Mouse (Mus musculus) cerebellum, postnatal 10 days (tissue): Measurements from ENCODE around the gene Tmem254b.
"Not testable (repeated sequence)": the region's sequence is repeated elsewhere in the genome, so short reads cannot be mapped to it uniquely, and the experiment has no call there.

Source experiments
- DNase-seq, 2 experiments: peaks; one replicate each; pipeline ENCODE4 v3.0.0; 2021; ENCODE audit warnings: mixed read lengths in 2 of 2

The Tmem254b gene

GRCm38 (mm10) chr14:26206926-26207247 lies at the start of gene Tmem254b:
TSS of gene Tmem254b (minus strand) at chr14:26207041.
- not testable (repeated sequence) for DNase-seq

DNA sequence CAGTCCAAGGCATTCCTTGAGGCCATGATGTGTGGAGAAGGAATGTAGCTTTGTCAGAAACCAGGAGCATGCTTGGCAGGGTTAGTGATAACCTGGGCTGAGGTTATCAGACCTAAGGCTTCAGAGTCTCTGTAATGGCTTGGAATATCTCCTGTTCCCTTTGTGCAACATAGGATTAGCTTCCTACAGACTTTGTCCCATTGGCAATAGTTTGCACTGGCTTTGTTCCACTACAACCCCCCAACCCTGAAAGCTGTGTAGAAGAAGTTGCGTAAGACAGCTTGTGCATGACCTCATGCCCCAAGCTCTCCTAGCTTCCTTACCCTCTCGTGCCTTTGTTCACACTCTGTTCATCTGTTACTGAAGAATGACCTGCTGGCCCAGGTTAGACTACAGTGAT lies 30.3 kb upstream of the Tmem254b start:
- DNase-seq = not testable (repeated sequence)

- DNase-seq = not testable (repeated sequence)
Observed at GRCm38 (mm10) chr14:26216233-26217000, 9.6 kb upstream of the Tmem254b start.

DNA sequence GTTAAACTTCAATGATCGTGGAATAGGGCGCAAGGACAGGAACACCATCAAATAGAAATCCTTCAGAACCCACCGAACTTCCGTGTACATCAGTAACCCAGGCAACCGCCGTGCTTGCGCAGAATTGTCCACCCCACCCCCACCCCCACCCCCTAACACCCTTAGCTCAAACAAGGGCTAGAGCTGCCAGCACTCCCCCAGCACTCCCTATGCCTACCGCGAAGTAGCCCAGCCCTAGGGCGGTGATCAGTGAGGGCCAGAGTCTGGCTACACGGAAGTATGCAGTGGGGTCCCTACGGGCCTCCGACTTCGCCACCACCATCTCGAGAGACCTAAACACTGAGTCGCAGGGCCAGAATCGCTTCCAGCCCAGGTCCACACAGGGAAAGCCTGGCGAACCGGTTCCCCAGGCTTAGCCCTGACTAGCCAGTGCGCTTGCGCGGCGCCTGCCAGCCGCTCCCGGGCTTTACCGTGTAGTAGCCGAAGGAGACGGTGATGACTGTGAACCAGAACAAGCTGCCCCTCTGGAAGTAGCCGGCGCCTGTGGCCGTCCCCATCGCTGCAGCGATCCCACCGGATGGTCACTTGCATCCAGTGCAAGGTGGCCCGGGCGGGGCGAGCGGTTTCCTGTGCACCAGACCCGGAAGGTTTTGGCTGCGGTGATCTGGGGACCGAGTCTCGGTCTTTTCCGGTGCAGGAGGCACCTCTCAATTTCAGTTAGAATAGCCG lies 480 bp downstream of the Tmem254b start:
- DNase-seq = not testable (repeated sequence)

DNA sequence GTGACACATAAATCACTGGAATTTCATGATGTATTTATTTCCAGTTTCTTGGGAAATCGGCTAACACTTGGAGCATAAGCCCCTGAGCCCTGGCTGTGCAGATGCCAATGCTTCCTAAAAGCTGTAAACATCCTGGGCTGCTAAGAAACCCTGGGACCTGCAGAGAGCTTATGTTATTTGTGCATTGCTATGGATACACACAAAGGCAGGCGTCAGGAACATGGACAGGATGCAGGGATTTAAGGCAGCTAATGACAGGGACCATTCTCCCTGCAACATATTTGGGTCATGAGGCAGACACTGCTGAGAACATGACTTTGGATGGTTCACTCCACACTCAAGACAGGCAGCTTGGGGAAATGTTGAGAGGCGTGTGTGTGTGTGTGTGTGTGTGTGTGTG lies 9.0 kb downstream of the Tmem254b start:
- not testable (repeated sequence) for DNase-seq

- DNase-seq = not testable (repeated sequence)
Observed at GRCm38 (mm10) chr14:26188361-26188760, 18.5 kb downstream of the Tmem254b start.

- not testable (repeated sequence) for DNase-seq
Observed at GRCm38 (mm10) chr14:26186638-26187037, 20.2 kb downstream of the Tmem254b start.

DNA sequence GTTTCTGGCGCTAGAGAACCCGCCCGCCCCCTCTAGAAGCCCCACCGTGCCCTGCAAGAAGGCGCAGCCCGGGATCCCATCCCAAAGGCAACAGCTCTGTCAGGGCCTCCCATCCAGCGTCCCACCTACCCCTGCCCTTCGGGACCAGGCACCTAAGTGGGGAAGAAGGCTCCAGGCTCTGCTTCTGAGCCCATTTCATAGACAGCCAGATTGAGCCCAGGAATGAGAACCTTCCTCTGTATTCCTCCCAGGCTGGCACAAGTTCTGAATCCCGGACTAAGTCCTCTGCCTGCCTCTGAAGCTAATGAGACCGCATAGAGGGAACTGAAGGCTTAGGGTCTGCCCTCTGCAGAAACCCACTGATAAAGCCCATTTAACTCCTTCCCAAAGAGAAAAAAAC lies 24.5 kb downstream of the Tmem254b start, which contains the start of gene Plac9b:
TSS of gene Plac9b (minus strand) at position 101 of the 400 bp plus-strand sequence.
- not testable (repeated sequence) for DNase-seq

GRCm38 (mm10) chr14:26181660-26182059 lies 25.2 kb downstream of the Tmem254b start:
- not testable (repeated sequence) for DNase-seq

- not testable (repeated sequence) for DNase-seq
Observed at GRCm38 (mm10) chr14:26175028-26175427, 31.8 kb downstream of the Tmem254b start.

GRCm38 (mm10) chr14:26173955-26174354 lies 32.9 kb downstream of the Tmem254b start:
- not testable (repeated sequence) for DNase-seq

- not testable (repeated sequence) for DNase-seq
Observed at GRCm38 (mm10) chr14:26165266-26165665, 41.6 kb downstream of the Tmem254b start.

DNA sequence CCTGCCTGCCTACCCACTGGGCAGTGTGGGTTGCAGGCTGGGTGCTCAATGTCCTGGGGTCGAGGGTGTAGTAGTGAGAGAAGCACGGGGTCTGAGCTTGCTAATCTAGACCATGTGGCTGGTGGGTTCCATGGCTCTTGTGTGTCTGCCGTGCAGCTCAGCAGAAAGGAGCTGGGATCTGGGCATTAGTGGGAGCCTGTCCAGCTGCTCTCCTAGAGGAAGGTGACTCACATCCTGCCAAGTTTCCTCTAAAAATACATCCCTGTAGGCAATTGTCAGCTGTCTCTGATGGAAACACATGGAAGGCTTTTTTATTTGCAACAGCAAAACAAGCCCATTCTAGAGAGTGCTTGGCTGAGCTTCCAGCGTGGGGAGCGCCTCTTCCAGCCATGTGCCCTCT lies 44.4 kb downstream of the Tmem254b start:
- not testable (repeated sequence) for DNase-seq

- not testable (repeated sequence) for DNase-seq
Observed at GRCm38 (mm10) chr14:26161156-26161555, 45.7 kb downstream of the Tmem254b start.

DNA sequence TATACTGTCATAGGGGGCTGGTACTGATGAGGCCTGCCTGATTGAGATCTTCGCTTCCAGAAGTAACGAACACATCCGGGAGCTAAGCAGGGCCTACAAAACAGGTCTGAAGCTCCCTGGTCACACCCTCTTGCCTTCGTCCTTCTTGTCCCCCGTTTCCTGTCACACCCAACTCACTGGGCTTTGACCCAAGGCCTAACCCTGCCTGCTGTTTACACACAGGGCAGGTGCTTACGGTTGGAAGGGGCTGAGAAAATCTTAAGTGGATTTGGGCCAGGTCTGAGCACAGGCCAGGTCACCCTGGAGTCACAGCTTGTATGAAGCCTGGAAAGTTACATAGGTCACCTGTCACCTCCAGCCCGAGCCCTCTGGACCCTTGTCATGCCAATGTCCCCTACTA lies 50.8 kb downstream of the Tmem254b start:
- DNase-seq = not testable (repeated sequence)
